Mouse (Mus musculus): Measurements from ENCODE around the gene Atg101. TPM values are rescaled to one million over a fixed set of nuclear protein-coding genes. Genes with fewer than 3 reads are reported as not detected.

Gene Atg101
- polyA plus RNA-seq, 1 experiment from 2014 or later = 74.4 TPM

DNA sequence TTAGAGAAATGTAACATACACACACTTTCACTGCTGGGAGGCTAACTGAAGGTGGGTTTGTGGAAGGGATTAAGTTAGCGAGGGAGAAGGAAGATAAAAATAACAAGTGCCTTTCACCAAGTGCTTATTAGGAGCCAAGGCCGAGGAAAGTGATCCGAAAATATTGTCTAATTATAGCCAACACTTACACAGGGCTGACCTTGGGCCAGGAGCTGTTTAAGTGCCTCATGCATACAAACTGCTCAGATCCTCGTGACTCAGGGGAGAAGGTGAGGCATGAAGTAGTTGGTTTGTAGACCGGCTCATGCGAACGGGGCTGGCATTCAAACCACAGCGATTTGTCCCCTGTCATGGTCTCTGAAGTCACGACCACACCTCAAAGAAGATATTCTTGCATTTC lies 42.8 kb upstream of the Atg101 start:
- no peaks in the 10 kb centered on the region for H3K27me3 ChIP-seq (ENCODE audit: control insufficient read depth, insufficient read depth, low read length)
- no peaks in the 10 kb centered on the region for H3K9me3 ChIP-seq (ENCODE audit: control insufficient read depth, low read length)
- H3K36me3 ChIP-seq (ENCODE audit: control insufficient read depth, insufficient read depth, low read length) = no peaks in the 10 kb centered on the region
- no peaks in the 10 kb centered on the region for H3K4me1 ChIP-seq (ENCODE audit: control insufficient read depth, insufficient read depth, low read length)
- DNase-seq (ENCODE audit: low spot score) (no peak), ATAC-seq (ENCODE audit: insufficient read depth, low FRiP score, low TSS enrichment) (no peak)
- no peak overlapping the region for H3K27ac ChIP-seq (ENCODE audit: low read depth, low read length)
- H3K9ac ChIP-seq (ENCODE audit: low read length) = no peak overlapping the region
- H3K4me2 ChIP-seq (ENCODE audit: low read depth) = no peak overlapping the region
- WGBS = 71% methylated on average over 9 of the region's 9 CpGs
- no peak overlapping the region for H3K4me3 ChIP-seq (ENCODE audit: low read depth, low read length)

- Histone ChIP-seq H3K4me2 (ENCODE audit: low read depth) (no peak overlapping the region), H3K9me3 (ENCODE audit: control insufficient read depth, low read length) (no peaks in the 10 kb centered on the region), H3K36me3 (ENCODE audit: control insufficient read depth, insufficient read depth, low read length) (no peaks in the 10 kb centered on the region), H3K27me3 (ENCODE audit: control insufficient read depth, insufficient read depth, low read length) (no peaks in the 10 kb centered on the region), H3K27ac (ENCODE audit: low read depth, low read length) (no peak overlapping the region), H3K4me1 (ENCODE audit: control insufficient read depth, insufficient read depth, low read length) (0 out of 2 replicates have a peak, but pooled peaks cover under 1% of the 10 kb centered on the region), H3K9ac (ENCODE audit: low read length) (no peak overlapping the region), H3K4me3 (ENCODE audit: low read depth, low read length) (no peak overlapping the region)
- 63% methylated on average over 9 of the region's 9 CpGs for WGBS
- no peak for ATAC-seq (ENCODE audit: insufficient read depth, low FRiP score, low TSS enrichment)
- no peak for DNase-seq (ENCODE audit: low spot score)
Measured at GRCm38 (mm10) chr15:101241853-101242252, 42.2 kb upstream of the Atg101 start.

- H3K36me3 ChIP-seq (ENCODE audit: control insufficient read depth, insufficient read depth, low read length) = no peaks in the 10 kb centered on the region
- no peak overlapping the region for H3K27ac ChIP-seq (ENCODE audit: low read depth, low read length)
- no peak for DNase-seq (ENCODE audit: low spot score)
- no peak overlapping the region for H3K4me2 ChIP-seq (ENCODE audit: low read depth)
- WGBS = 19% methylated on average over 8 of the region's 8 CpGs
- no peaks in the 10 kb centered on the region for H3K27me3 ChIP-seq (ENCODE audit: control insufficient read depth, insufficient read depth, low read length)
- no peaks in the 10 kb centered on the region for H3K9me3 ChIP-seq (ENCODE audit: control insufficient read depth, low read length)
- H3K4me3 ChIP-seq (ENCODE audit: low read depth, low read length) = no peak overlapping the region
- 0 out of 2 replicates have a peak, but pooled peaks cover 3% of the 10 kb centered on the region for H3K4me1 ChIP-seq (ENCODE audit: control insufficient read depth, insufficient read depth, low read length)
- no peak for ATAC-seq (ENCODE audit: insufficient read depth, low FRiP score, low TSS enrichment)
- H3K9ac ChIP-seq (ENCODE audit: low read length) = no peak overlapping the region
Measured at GRCm38 (mm10) chr15:101242645-101243044, 41.4 kb upstream of the Atg101 start.

DNA sequence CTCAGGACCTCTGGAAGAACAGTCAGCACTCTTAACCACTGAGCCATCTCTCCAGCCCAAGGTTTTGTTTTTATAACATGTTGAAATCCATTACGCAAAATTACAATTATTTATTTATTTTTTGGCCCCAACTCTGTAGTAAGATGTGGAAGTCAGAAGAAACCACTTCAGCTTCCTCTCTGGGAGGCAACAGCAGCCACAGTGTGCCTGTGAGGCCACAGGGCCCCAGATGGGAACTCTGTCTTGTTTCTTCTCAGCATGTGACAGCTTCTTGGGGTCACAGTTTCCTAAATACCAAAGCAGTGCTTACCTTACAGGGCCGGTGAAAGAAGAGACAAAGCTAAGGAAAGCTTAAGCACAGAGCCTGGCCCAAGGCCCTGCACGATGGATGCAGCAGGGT lies 40.1 kb upstream of the Atg101 start:
- Histone ChIP-seq H3K4me2 (ENCODE audit: low read depth) (no peak overlapping the region), H3K4me3 (ENCODE audit: low read depth, low read length) (no peak overlapping the region), H3K27me3 (ENCODE audit: control insufficient read depth, insufficient read depth, low read length) (no peaks in the 10 kb centered on the region), H3K9ac (ENCODE audit: low read length) (no peak overlapping the region; the same call in 1 of the 2 replicates), H3K36me3 (ENCODE audit: control insufficient read depth, insufficient read depth, low read length) (no peaks in the 10 kb centered on the region), H3K9me3 (ENCODE audit: control insufficient read depth, low read length) (no peaks in the 10 kb centered on the region), H3K4me1 (ENCODE audit: control insufficient read depth, insufficient read depth, low read length) (peaks cover 3% of the 10 kb centered on the region; the same call in 1 of the 2 replicates), H3K27ac (ENCODE audit: low read depth, low read length) (no peak overlapping the region)
- 65% methylated on average over 3 of the region's 3 CpGs for WGBS
- DNase-seq (ENCODE audit: low spot score) (no peak), ATAC-seq (ENCODE audit: insufficient read depth, low FRiP score, low TSS enrichment) (no peak)

- no peaks in the 10 kb centered on the region for H3K27me3 ChIP-seq (ENCODE audit: control insufficient read depth, insufficient read depth, low read length)
- peak overlapping the region; percentile 58 for H3K9ac ChIP-seq (ENCODE audit: low read length)
- DNase-seq (ENCODE audit: low spot score) = peak; percentile 97
- no peaks in the 10 kb centered on the region for H3K9me3 ChIP-seq (ENCODE audit: control insufficient read depth, low read length)
- peaks cover 3% of the 10 kb centered on the region; the same call in 1 of the 2 replicates for H3K4me1 ChIP-seq (ENCODE audit: control insufficient read depth, insufficient read depth, low read length)
- H3K4me3 ChIP-seq (ENCODE audit: low read depth, low read length) = peak overlapping the region; percentile 28
- peak overlapping the region; percentile 64; the same call in 1 of the 2 replicates for H3K27ac ChIP-seq (ENCODE audit: low read depth, low read length)
- peak; percentile 98 for ATAC-seq (ENCODE audit: insufficient read depth, low FRiP score, low TSS enrichment)
- peak overlapping the region; percentile 53 for H3K4me2 ChIP-seq (ENCODE audit: low read depth)
- 2% methylated on average over 56 of the region's 56 CpGs for WGBS
- H3K36me3 ChIP-seq (ENCODE audit: control insufficient read depth, insufficient read depth, low read length) = no peaks in the 10 kb centered on the region
Measured at GRCm38 (mm10) chr15:101246231-101247154, 37.6 kb upstream of the Atg101 start.

DNA sequence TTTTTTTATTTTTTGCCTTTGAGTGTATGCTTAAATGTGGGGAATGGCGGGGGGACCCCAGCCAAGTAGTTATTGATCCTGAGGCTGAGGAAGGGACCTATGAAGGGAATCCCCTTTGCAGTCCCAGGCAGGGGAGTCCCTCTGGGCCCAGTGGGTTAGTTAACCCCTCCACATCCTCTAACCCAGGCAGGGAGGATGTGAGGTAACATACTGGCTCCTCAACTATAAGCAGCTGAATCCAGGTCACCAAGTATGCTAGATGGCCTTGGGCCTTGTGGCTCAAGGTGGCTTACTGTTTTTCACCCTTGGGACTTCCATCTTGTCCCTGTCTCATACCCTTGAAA lies 36.9 kb upstream of the Atg101 start:
- H3K36me3 ChIP-seq (ENCODE audit: control insufficient read depth, insufficient read depth, low read length) = no peaks in the 10 kb centered on the region
- H3K27me3 ChIP-seq (ENCODE audit: control insufficient read depth, insufficient read depth, low read length) = no peaks in the 10 kb centered on the region
- 89% methylated on average over 1 of the region's 1 CpGs for WGBS
- H3K4me1 ChIP-seq (ENCODE audit: control insufficient read depth, insufficient read depth, low read length) = peaks cover 3% of the 10 kb centered on the region; the same call in 1 of the 2 replicates
- no peak overlapping the region for H3K9ac ChIP-seq (ENCODE audit: low read length)
- H3K4me2 ChIP-seq (ENCODE audit: low read depth) = peak overlapping the region; percentile 53; the same call in 1 of the 2 replicates
- no peak overlapping the region for H3K4me3 ChIP-seq (ENCODE audit: low read depth, low read length)
- DNase-seq (ENCODE audit: low spot score) (no peak), ATAC-seq (ENCODE audit: insufficient read depth, low FRiP score, low TSS enrichment) (no peak)
- no peaks in the 10 kb centered on the region for H3K9me3 ChIP-seq (ENCODE audit: control insufficient read depth, low read length)
- no peak overlapping the region for H3K27ac ChIP-seq (ENCODE audit: low read depth, low read length)

GRCm38 (mm10) chr15:101248029-101248710 lies 35.9 kb upstream of the Atg101 start:
- WGBS = 52% methylated on average over 5 of the region's 5 CpGs
- Histone ChIP-seq H3K9ac (ENCODE audit: low read length) (no peak overlapping the region), H3K4me2 (ENCODE audit: low read depth) (no peak overlapping the region), H3K27me3 (ENCODE audit: control insufficient read depth, insufficient read depth, low read length) (no peaks in the 10 kb centered on the region), H3K36me3 (ENCODE audit: control insufficient read depth, insufficient read depth, low read length) (no peaks in the 10 kb centered on the region), H3K9me3 (ENCODE audit: control insufficient read depth, low read length) (no peaks in the 10 kb centered on the region), H3K27ac (ENCODE audit: low read depth, low read length) (no peak overlapping the region), H3K4me1 (ENCODE audit: control insufficient read depth, insufficient read depth, low read length) (peaks cover 3% of the 10 kb centered on the region; the same call in 1 of the 2 replicates), H3K4me3 (ENCODE audit: low read depth, low read length) (no peak overlapping the region)
- DNase-seq (ENCODE audit: low spot score) (no peak), ATAC-seq (ENCODE audit: insufficient read depth, low FRiP score, low TSS enrichment) (no peak)

DNA sequence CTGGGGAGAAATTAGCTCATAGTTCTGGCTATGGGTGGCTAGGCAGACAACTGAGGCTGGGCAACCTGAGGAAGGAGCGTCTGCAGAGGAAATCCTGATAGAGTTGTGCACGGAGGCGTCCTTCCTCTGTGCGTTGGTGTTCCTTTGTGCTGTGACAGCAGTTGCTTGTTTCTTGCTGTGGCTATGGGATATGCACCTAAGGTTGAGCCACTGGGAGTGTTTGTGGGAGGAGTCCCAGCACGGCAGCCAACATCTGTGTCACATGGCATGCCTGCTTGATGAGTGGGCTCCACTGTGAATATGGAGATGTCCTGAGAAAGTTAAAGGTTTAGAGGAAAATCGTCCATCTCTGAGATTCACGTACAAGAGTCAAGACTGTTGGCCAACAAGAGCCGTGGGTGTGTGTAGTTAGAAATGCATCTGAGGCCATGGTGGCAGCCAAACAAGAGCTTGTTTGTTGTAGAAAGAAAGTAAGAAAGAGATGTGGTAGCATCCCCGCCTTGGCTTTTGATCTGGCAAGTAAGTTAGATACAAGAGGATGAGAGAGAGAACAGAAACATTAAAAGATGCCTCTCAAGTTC lies 33.8 kb upstream of the Atg101 start:
- no peak overlapping the region for H3K9ac ChIP-seq (ENCODE audit: low read length)
- no peak overlapping the region for H3K4me3 ChIP-seq (ENCODE audit: low read depth, low read length)
- 77% methylated on average over 9 of the region's 9 CpGs for WGBS
- DNase-seq (ENCODE audit: low spot score) (no peak), ATAC-seq (ENCODE audit: insufficient read depth, low FRiP score, low TSS enrichment) (no peak)
- H3K36me3 ChIP-seq (ENCODE audit: control insufficient read depth, insufficient read depth, low read length) = no peaks in the 10 kb centered on the region
- H3K9me3 ChIP-seq (ENCODE audit: control insufficient read depth, low read length) = no peaks in the 10 kb centered on the region
- H3K27me3 ChIP-seq (ENCODE audit: control insufficient read depth, insufficient read depth, low read length) = no peaks in the 10 kb centered on the region
- no peak overlapping the region for H3K4me2 ChIP-seq (ENCODE audit: low read depth)
- peaks cover 7% of the 10 kb centered on the region; the same call in 1 of the 2 replicates for H3K4me1 ChIP-seq (ENCODE audit: control insufficient read depth, insufficient read depth, low read length)
- no peak overlapping the region for H3K27ac ChIP-seq (ENCODE audit: low read depth, low read length)
